Mouse (Mus musculus): ENCODE data around the gene Syne3. TPM values are rescaled to one million over a fixed set of nuclear protein-coding genes. Genes with fewer than 3 reads are reported as not detected.

Gene Syne3
- polyA plus RNA-seq, 1 experiment from 2014 or later, result 0.28 TPM

Small RNA genes lying within 50 kb of the gene (microRNA-seq; reads per million reads assigned to microRNA genes)
- 2.8 reads per million, percentile 9 among the genes with 10 or more reads in this experiment for gene Mir3069

Other genes with a start within 250 kb of the Syne3 start
- gene Clmn, start 144.7 kb downstream of the Syne3 start, polyA plus RNA-seq (2015; fragmentation: Nextera tagmentation; extraction: Ambion mirVana), result 1.3 and 1.6 TPM in 2 replicates
- gene Glrx5, start 22.9 kb upstream of the Syne3 start, polyA plus RNA-seq (2015; fragmentation: Nextera tagmentation; extraction: Ambion mirVana), result 174 and 186 TPM in 2 replicates
- not detected in 2 replicates for gene Tcl1b2, start 136.2 kb upstream of the Syne3 start, polyA plus RNA-seq (2015; fragmentation: Nextera tagmentation; extraction: Ambion mirVana)
- gene Tcl1b1, start 149.9 kb upstream of the Syne3 start, polyA plus RNA-seq (2015; fragmentation: Nextera tagmentation; extraction: Ambion mirVana), result not detected in 2 replicates
- not detected in 2 replicates for gene Tcl1b5, start 166.5 kb upstream of the Syne3 start, polyA plus RNA-seq (2015; fragmentation: Nextera tagmentation; extraction: Ambion mirVana)
- not detected in 2 replicates for gene Tcl1b3, start 181.2 kb upstream of the Syne3 start, polyA plus RNA-seq (2015; fragmentation: Nextera tagmentation; extraction: Ambion mirVana)
- not detected in 2 replicates for gene Tcl1b4, start 192.1 kb upstream of the Syne3 start, polyA plus RNA-seq (2015; fragmentation: Nextera tagmentation; extraction: Ambion mirVana)
- not detected in 2 replicates for gene Tcl1, start 213.0 kb upstream of the Syne3 start, polyA plus RNA-seq (2015; fragmentation: Nextera tagmentation; extraction: Ambion mirVana)

Measured in neural tube, embryonic 15.5 days (tissue).